Mouse (Mus musculus) lung, postnatal 4 days (tissue): Measurements from ENCODE around the gene Ces2c.
"Not testable (repeated sequence)": the region's sequence is repeated elsewhere in the genome, so short reads cannot be mapped to it uniquely, and the experiment has no call there.

Experiments
- DNase-seq, 2 experiments: peaks; one replicate each; pipeline ENCODE4 v3.0.0; 2021

Gene Ces2c

GRCm38 (mm10) chr8:104846831-104847230 lies at the start of gene Ces2c:
TSS of gene Ces2c (plus strand) at chr8:104847068.
- DNase-seq = no peak

- DNase-seq = no peak
Measured at GRCm38 (mm10) chr8:104799385-104799784, 47.5 kb upstream of the Ces2c start.

- no peak for DNase-seq
Measured at GRCm38 (mm10) chr8:104806127-104806526, 40.7 kb upstream of the Ces2c start.

- DNase-seq = no peak
Measured at GRCm38 (mm10) chr8:104808542-104809413, 38.1 kb upstream of the Ces2c start.

GRCm38 (mm10) chr8:104809436-104809835 lies 37.4 kb upstream of the Ces2c start:
- DNase-seq = no peak

- no peak for DNase-seq
Measured at GRCm38 (mm10) chr8:104826912-104827311, 20.0 kb upstream of the Ces2c start.

- no peak for DNase-seq
Measured at GRCm38 (mm10) chr8:104828221-104828620, 18.6 kb upstream of the Ces2c start.

- peak in 1 of 2 experiments; percentile 28 for DNase-seq
Measured at GRCm38 (mm10) chr8:104831440-104831839, 15.4 kb upstream of the Ces2c start, which contains the start of gene Ces2b. TSS of gene Ces2b (plus strand) at chr8:104831572.

GRCm38 (mm10) chr8:104841360-104842078 lies 5.3 kb upstream of the Ces2c start:
- DNase-seq = no peak

GRCm38 (mm10) chr8:104847741-104848462 lies 1.0 kb downstream of the Ces2c start:
- DNase-seq = no peak

GRCm38 (mm10) chr8:104866844-104867531 lies 20.1 kb downstream of the Ces2c start:
- DNase-seq = not testable (repeated sequence)

- not testable (repeated sequence) for DNase-seq
Measured at GRCm38 (mm10) chr8:104868876-104869275, 22.0 kb downstream of the Ces2c start.

GRCm38 (mm10) chr8:104886223-104886926 lies 39.5 kb downstream of the Ces2c start:
- DNase-seq = not testable (repeated sequence)

GRCm38 (mm10) chr8:104901746-104902145 lies 54.9 kb downstream of the Ces2c start:
- no peak for DNase-seq
